Mouse (Mus musculus): ENCODE measurements around the gene Tex10.

- TF ChIP-seq POLR2AphosphoS2 (IDR thresholded peaks at IDR 0.05; ENCODE audit: insufficient read length, low read depth) (no peak), MAX (IDR thresholded peaks at IDR 0.05; ENCODE audit: low read depth) (no peak), E2F4 (IDR thresholded peaks at IDR 0.05; ENCODE audit: insufficient read depth) (no peak), POLR2A (IDR thresholded peaks at IDR 0.05; ENCODE audit: insufficient read length, low read depth) (no peak), MYOD1 (IDR thresholded peaks at IDR 0.05; ENCODE audit: control insufficient read depth in 1 of 3, insufficient read length in 2 of 3, low read depth in 2 of 3) (no peak), TCF12 (IDR thresholded peaks at IDR 0.05; ENCODE audit: insufficient read depth, poor library complexity, severe bottlenecking) (no peak), USF1 (IDR thresholded peaks at IDR 0.05; ENCODE audit: low read depth) (no peak), CEBPB (IDR thresholded peaks at IDR 0.05; ENCODE audit: insufficient read depth, poor library complexity, severe bottlenecking) (no peak)
Observed at GRCm38 (mm10) chr4:48491290-48491743, 18.1 kb upstream of the Tex10 start.

Measured in myocyte (in vitro differentiated cells).